Mouse (Mus musculus) right cerebral cortex, adult 18-20 months (tissue): Measurements from ENCODE around the gene Tpi1.
A peak's percentile ranks its signal among the peaks of the same experiment; 100 is the strongest.
"Not testable (repeated sequence)": the region's sequence is repeated elsewhere in the genome, so short reads cannot be mapped to it uniquely, and the experiment has no call there.

Source experiments
- DNase-seq: peaks from one replicate; pipeline ENCODE4 v3.0.0; 2022; ENCODE audit warnings: mixed read lengths

Tpi1 gene

DNA sequence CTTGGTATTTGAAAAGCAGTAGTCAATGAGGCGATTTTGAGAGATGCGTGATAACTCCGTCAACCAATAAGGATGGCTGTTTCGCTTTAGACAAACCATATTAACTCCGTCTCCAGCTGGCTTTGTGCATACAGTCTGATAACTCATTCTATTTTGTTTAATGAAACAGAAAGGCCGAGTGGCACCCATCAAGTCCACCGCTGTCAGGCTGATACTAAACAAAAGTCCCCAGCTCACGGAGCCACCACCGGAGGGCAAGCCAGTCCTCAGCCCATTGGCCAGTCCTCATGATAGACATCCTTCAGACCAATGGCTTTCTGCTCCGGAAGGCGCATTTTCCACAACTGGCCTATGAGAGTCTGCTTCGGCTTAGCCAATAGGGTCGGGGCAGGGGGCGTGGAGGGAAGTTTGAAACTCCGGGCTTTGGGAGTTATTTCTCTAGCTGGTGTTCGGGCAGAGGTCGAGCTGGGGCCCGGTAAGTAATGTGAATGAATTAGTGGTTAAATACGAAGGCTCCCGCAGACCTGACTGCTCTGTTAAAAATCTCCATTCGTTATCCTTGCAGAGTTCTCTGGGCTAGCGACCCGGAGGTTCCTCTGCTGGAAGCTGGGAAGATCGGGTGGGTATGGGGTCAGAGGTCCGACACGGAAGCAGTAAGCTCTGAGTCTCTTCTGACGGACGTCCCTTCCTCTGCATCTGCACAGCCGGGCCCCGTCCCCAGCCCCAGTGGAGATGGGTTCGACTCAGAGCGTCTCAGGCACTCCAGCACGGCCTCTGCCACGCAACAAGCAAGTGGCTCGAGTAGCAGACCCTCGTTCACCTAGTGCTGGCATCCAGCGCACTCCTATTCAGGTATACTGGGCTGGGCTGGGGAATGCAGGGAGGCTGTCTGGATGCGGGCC lies 16.0 kb upstream of the Tpi1 start:
- peak; percentile 96 for DNase-seq

DNA sequence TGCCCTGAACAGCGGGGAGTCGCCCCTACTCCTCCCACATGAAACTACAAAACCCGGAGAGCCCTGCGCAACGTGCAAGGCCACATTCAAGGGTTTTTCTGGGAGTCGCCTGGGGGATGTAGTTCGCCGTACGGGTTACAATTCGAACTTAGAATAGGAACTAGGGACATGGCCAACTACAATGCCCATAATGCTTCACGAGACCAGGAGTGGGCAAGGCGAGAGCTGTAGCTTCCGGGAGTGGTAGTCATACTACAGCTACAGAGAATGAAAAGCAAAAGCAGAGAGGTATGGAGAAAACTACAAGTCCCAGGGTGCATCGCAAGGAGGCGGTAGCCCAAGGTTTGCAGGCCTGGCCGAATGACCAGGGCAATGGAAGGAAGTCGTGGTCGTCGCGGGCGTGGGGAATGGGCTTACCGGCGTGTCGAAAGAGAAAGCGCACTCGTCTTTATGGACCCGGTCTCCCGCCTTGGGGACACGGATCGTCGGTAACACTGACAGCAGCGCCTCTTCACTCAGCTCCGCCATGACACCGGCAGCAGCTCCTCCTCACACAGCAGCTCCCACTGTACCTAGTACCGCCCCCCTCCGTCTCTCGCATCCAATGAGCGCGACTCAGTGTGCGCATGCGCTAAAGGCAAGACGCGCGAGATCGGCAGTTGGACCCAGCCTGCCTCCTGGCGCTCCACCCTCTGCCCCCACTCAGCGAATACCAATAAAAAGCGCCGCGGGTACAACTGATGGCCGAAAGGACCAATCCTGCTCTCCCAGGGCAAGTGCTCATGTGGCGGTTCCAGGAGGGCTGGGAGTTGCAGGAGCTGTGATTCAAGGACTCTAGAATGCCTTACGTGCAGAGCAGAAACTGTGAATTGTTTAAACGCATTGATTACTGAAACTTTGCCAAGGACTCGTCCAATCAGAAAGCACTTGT lies 15.0 kb upstream of the Tpi1 start, which contains the start of the genes Usp5 and Cdca3:
Gene Usp5 (minus strand): TSS at position 617 of the 931 bp plus-strand sequence.
Gene Cdca3 (plus strand): TSS at position 680 of the 931 bp plus-strand sequence.
- DNase-seq, result peak; percentile 100

DNA sequence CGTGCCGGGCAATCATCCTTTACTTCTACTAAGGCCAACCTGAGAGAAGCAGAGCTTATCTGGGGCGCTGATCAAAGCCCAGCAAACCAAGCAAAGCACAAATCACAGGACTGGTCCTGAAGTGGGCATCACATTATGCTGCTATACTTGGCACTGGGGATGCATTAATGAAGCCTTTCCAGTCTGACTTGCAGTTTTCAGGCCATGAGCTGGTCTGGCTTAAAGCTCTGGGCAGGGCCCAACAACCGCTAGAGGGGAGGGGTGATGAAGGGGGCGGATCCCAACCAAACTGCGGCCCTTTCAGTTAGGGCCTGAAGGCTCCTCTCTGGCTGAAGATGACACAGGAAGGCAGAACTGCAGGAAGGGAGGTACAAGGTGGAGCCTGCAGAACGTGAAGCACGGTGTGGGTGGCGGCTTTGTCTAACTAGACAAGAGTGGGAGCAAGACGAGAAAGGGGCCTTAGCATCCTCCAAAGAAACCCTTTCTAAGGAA lies 14.1 kb upstream of the Tpi1 start:
- DNase-seq, result no peak

DNA sequence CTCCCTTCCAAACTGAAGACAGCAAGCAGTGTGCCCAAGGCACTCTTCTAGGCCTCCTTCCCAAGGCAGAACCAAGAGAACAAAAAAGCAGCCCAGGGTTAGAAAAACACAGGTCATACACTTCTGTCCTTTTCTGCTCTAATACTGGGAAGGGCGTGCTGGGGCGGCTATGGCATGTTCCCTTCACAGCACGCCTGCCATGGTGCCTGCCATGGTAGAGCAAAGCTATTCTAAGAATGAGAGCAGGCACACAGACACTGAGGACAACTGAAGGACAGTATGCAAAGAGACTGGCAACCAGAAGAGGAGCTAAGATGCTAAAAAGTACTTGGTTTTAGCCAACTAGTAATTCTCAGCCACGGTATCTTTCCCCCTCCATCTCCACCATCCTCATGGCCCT lies 8.0 kb upstream of the Tpi1 start:
- DNase-seq, result no peak

DNA sequence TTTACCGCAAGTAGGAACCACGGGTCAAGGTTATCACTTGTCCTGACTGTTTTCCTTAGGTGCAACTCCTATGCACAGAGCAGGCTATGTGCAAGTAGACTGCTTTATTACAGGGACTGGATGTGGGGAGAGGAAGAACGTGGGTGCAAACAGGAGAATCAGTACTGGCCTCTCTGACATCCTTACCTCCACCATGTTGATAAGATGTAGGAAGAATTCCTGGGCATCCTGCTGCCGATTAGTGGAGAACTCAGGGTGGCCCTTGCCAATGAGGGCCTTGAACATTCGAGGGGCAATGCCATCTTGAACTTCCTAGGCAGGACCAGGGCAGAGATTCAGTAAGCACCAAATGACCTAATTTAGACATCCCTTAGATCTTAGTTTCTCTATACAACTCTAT lies 6.8 kb upstream of the Tpi1 start:
- no peak for DNase-seq

DNA sequence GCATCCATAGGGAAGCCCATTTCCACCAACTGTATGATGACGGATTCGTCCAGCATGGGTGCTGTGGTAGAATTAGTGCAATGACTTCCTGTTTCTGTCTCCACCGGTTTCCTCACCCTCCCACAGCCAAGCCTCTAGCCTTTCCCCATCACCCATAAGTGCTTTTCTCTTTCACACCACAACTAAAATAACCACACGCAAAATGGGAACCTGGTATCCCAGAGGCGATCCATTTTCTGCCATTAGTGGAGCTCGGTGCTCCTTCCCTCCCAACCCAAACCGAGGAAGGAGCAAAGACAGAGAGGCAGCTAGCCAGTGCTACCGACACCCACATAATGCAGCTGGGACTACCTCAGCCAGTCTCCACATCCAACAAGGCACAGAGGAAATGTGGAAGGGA lies 3.9 kb upstream of the Tpi1 start:
- no peak for DNase-seq

DNA sequence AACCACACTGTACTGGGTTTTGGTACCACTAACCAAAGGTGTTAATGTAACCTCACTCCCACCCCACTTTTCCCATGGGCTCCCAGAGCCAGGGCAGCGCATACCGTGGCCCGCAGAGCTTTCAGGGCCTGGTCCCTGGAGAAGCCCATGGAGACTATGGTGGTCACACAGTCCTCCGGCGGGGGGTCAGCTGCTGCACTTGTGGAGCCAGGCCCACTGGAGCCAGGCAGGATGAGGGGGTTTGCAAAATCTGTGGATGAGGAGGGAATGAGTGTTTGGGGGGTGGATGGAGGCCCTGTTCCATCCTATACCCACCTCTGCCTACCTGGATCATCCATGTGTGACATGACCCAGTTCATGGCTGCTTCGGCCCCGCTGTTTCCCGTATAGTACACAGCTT lies 3.5 kb upstream of the Tpi1 start:
- no peak for DNase-seq

DNA sequence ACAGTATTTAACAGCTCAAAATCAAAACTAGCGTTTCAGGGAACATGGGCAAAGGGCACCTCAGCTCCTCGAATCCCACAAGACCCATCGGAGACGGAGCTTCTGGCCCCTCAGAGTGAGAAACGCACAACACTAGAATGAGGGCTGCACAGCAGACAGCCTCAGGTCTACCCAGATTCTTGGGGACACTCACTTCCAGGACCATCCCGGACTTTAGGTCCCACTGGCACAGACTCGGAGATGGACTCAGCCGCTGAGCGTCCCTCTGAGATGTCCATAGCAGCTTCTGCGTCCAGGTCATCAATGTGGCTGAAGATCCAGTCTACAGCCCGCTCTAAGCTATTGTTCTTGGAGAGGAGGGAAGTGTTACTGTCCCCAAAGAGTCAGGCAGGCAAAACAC lies 3.0 kb upstream of the Tpi1 start:
- DNase-seq, result no peak

DNA sequence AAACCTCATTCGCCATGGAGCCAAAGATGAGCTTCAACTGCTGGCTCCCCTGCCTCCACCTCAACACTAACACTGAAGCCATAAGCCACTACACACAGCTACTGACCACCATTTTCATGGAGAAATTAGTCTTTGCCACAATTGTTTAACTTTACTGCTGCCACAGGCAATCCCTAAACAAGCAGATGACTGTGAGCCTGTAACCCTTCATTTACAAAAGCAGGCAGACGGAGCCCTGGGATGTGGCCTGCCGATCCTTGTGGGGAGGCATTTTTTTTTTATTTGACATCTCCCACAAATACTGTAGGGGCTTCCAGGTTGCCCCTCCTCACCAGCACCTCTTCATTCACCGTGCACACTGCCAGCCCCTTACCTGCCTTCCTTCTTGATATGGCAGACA lies 2.5 kb upstream of the Tpi1 start:
- DNase-seq, result no peak

DNA sequence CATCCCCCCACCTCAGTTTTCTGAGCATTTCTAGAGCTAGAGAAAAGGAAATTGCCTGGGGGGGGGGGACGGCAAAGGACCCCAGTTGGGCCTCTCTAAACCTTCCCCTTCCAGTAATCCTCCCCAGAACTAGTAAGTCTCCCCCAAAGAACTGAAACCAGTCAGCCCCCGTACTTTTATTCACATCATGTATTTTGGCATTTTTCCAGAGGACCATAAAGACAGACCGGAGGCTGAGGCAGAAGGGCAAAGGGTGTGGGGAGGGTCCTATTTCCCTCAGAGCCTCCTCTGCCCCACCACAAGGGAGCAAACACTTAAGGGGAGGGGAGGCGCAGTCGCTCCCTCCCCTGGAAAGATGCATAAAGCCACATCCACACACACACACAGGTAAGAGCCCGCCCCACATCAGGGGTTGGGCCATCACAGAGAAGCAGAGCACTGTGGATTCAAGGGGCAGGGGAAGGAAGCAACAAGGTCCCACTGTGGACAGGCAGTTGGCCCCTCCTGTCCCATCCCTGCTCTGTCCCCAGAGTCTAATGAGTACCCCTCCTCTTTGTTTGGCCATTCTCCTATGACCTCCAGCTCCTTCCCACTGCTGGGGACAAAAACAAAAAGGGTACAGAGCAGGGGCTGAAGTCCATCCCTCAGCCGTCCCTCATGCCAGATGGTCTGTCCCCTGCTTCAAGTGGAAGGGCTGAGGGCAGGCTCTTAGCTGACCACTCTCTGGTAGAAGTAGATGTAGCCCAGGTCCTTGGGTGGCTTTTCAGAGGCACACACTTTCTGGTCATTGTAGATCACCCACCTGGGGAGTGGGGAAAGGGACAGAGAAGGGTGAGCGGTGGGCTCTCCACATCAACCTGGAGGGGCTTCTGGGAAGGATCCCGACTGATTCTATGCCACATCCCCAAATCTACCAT lies 1.0 kb upstream of the Tpi1 start:
- DNase-seq, result no peak

DNA sequence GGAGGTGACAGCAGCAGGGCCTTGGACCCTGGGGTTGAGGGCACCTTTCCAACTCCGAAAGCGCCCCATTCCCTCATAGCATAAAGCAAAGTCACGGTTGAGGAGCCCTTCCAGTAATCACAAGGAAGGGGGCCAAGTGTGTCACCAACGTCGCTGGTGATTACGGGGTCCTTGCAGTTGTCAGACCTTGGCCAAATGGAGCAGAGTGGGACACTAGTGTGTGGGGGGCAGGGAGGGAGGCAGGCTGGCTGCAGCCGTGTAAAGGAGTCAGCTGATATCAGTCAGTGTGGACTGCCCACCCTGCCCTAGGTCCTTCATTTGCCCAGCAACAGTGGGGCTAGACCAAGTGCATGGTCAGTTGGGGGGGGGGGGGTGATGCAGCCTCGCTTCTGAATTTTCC lies 352 bp upstream of the Tpi1 start:
- DNase-seq, result no peak

DNA sequence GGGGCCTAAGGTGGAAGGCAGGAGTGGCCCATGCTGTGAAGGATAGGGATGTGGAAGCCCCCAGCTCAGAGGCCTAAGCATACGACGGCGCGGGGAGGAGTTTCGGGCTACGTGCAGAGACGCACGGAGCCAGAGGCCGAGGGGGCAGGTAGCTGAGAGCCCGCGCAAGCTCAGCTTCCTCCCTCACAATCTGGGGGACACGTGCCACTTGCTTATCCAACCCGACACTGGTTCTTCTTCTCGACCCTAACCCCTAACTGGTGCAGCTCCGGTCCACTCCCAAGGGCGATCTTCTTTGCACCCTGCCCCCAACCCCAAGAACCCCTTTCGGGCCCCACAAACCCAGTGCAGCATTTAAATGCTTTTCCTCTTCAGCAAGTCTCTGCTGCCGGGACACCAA lies 600 bp downstream of the Tpi1 start:
- DNase-seq, result peak; percentile 82

DNA sequence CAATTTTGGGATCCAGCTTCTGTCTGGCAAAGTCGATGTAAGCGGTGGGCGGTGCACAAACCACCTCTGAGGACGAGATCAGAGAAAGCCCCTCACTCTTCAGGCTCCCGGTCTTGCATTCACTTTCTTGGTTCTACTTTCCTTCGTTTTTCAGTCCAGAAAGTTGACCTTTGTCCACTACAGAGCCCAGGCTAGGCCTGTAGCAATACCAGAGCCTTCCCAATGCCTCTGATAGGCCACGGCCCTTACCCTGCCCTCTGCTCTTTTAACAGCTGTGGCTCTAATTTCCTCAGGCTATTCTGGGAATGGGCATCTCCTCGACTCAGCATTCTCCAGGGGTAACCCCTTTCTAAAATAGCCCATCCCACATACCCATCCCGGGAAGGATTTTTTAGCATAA lies 1.2 kb downstream of the Tpi1 start:
- no peak for DNase-seq

DNA sequence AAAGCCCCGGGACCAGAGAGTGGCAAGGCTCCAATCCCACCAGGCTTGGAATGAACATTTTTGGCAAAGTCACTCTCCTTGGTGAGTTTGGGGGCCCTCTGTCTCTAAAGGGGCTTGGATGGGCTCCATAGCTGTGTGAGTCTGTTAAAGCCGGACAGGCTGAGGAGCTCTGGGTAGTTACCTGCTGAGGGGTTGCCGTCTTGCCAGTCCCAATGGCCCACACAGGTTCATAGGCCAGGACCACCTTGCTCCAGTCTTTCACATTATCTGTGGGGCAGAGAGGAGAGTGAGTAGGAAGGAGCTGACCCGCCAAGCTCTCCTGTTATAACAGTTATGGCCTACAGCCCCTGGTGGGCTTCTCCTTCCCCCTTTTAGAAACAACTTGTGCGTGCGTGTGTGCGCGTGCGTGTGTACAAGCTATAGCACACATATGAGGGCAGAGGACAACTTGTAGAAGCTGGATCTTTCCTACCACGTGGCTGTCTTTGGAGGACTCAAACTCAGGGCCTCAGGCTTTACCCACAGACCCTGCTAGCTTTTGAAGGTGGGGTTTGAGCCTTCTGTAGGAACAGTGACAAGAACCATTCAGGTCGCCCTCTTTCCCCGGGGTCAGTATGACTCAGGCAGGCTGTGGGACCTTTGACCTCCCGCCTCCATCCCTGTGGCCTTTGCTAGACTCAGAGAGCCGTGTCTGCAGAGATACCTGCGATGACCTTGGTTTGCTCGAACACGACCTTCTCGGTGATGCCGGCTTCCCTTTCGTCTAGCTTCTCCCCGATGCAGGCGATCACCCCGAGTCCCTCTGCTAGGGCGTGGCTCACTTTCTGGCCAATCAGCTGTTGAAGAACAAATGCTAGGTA lies 2.2 kb downstream of the Tpi1 start:
- no peak for DNase-seq

DNA sequence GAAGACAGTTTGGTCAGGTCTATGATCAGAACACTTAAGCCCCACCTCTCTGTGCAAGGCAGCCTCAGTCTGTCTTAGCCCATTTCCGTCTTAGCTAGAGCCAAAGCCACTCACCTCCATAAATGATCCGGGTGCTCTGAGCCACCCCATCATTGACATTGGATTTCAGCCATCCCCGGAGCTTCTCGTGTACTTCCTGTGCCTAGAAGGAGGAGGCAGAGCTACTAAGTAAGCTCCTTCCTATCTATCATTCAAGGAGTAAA lies 2.8 kb downstream of the Tpi1 start:
- DNase-seq, result no peak

DNA sequence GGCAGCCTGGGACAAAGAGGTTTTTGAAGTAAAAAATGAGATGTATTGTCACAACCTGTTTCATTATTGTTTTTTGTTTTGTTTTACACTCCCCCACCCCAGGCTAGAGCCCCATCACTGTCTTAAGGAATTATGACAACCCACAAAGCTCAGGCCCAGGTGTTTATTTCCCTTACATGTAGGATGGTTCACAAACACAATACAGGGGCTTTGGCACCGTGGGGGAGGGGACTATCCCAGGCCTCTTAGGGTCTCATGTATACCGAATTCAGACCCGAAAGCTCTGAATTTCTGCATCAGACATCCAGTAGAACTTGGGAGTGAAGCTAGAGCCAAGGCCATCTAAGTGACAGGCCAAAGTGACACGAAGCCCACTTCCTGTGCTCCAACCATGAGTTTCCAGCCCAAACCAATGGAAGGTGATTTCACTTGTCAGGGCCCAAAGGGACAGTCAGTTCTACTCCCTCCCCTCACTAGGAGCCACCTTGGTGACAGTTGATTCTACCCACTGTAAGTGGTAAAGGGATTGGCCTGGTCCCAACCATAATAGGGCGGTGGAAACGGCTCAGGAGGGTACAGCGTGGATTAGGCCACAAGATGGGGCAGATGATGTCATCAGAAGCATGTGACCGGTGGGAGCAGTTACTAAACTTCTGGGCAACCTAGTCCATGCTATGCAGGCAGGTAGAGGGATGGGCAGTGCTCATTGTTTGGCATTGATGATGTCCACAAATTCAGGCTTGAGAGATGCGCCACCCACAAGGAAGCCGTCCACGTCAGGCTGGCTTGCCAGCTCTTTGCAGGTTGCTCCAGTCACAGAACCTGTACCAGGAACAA lies 3.3 kb downstream of the Tpi1 start:
- DNase-seq, result not testable (repeated sequence)

DNA sequence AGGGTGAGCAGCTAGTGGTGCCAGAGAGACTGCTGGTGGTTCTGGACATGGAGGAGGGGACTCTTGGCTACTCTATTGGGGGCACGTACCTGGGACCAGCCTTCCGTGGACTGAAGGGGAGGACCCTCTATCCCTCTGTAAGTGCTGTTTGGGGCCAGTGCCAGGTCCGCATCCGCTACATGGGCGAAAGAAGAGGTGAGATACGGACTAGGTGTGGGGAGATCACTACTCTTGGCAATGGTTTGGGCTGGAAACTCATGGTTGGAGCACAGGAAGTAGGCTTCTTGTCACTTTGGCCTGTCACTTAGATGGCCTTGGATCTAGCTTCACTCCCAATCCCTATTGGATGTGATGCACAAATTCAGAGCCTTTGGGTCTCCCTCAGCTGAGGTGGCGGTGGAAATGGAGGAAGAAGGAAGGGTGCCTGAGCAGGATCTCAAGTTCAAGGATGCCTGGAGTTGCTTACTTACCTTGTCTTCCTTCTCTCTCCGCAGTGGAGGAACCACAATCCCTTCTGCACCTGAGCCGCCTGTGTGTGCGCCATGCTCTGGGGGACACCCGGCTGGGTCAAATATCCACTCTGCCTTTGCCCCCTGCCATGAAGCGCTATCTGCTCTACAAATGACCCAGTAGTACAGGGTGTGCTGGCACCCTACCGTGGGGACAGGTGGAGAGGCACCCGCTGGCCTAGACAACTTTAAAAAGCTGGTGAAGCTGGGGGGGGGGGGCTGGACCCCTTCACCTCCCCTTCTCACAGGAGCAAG lies 4.1 kb downstream of the Tpi1 start:
- DNase-seq, result no peak

DNA sequence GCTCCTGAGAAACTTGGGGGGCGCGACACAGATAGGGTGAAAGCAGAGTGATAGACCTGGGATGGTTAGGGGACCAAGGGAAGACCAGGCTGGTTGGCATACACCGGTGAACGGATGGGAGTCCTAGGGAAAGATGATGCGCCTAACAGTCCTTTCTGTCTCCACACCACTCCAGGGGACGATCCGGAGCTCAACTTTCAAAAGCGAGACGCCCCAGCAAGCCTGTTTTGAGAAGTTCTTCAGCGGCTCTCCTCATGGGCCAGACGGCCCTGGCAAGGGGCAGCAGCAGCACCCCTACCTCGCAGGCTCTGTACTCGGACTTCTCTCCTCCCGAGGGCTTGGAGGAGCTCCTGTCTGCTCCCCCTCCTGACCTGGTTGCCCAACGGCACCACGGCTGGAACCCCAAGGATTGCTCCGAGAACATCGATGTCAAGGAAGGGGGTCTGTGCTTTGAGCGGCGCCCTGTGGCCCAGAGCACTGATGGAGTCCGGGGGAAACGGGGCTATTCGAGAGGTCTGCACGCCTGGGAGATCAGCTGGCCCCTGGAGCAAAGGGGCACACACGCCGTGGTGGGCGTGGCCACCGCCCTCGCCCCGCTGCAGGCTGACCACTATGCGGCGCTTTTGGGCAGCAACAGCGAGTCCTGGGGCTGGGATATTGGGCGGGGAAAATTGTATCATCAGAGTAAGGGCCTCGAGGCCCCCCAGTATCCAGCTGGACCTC lies 4.9 kb downstream of the Tpi1 start:
- DNase-seq, result peak; percentile 61

DNA sequence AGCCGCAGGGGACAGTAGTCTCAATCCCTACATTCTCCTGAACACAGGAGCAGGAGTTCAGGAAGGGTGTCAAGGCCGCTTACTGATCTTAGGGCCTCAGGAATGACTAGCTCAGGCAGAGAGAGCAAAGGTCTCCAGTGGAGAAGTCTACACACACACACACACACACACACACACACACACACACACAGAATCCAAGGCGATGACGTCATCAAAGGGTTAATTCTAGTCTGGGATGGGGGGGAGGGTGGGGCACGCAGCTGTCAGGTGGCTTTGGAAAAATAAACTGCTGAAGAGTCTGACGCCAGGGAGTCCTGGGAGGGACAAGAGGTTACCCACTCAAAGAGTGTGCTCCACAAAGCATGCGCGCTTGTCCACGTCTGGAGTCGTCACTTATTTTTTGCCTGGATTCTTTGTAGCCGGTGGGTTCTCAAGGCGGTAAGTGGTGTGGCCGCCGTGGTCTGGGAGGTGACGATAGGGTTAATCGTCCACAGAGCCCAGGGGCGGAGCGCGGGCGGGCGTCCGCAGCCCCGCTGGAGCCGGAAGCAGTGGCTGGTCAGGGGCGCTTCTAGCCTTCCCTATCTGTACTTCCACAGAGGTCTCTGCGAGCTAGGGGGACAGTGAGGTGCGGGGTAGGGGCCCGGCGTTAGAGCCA lies 5.6 kb downstream of the Tpi1 start, which contains the start of gene Spsb2:
Gene Spsb2 (plus strand): TSS at position 304 of the 655 bp plus-strand sequence.
- DNase-seq, result no peak
